13 mouse cellular contexts compared by ENCODE assay signal in the genomic region with DNA sequence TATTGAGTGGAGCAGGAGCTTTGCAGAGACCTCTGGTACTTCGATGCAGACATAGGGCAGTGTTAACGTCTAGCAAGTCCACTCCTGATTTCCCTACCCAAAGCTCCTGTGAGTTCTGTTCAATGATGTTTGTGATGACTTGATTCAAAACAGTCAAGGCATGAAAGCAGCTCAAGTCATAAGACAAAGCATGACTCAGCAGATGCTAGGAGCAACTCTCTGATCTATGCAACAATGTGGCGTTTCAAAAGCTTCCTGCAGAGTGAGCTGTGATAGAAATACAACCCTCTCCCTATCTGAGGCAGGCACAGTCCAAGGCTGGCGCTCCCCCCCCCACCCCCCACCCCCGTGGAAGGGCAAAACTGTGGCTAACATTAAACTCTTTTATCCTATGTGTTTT.
DNase-seq lines count a peak whose midpoint lies in the region; ATAC-seq and TF ChIP-seq lines count a peak whose summit lies in the region.
"Had no signal": no experiment of that assay in that cellular context is flagged by ENCODE, and none has a peak within 500 bp of the region (broad histone marks: within the 10 kb centered on the region; RNA-seq: fewer than 3 reads in every experiment).

No protein-coding gene starts in this region.

- no peak overlapping the region for H3K9ac ChIP-seq in midbrain, embryonic 14.5 days (replicated peaks; ENCODE audit: low read length)
- H3K9ac ChIP-seq in midbrain, embryonic 11.5 days (ENCODE audit: low read length) = no peak overlapping the region
- H3K9ac ChIP-seq: limb, embryonic 15.5 days had no signal

- no peak overlapping the region for H3K27ac ChIP-seq in midbrain, embryonic 14.5 days (replicated peaks; ENCODE audit: low read depth, low read length)
- no peak overlapping the region for H3K27ac ChIP-seq in midbrain, embryonic 11.5 days (ENCODE audit: low read depth, low read length)
- H3K27ac ChIP-seq: limb, embryonic 15.5 days; macrophage; stomach, postnatal 0 days had no signal

- no peak for DNase-seq in frontal cortex, postnatal 36 days (ENCODE audit: low spot score in 2 of 2)
- DNase-seq in midbrain, embryonic 14.5 days = peak; percentile 62
- DNase-seq in midbrain, embryonic 11.5 days (ENCODE audit: low spot score, missing footprints) = no peak
- DNase-seq in Patski (ENCODE audit: low read depth, low spot score) = no peak
- no peak for DNase-seq in spleen, adult 18-20 months
- DNase-seq in c-Kit-positive CD71-positive TER-119-positive erythroid progenitor cells, embryonic 14.5 days (ENCODE audit: low spot score) = no peak
- DNase-seq: adrenal gland, adult 8-10 months; kidney, postnatal 14 days had no signal

- TF ChIP-seq CTCF in Patski (IDR thresholded peaks at IDR 0.05) = no peak

- CTCF ChIA-PET in Patski (lab: Charles Lee) = interaction anchor here (1.1 to 1.4 kb wide), 3 partner anchors 8 to 29 kb away, joined by 3 to 4 read pairs (median 4); no protein-coding TSS in a partner anchor

- in situ Hi-C loops in Patski (cut with MboI; ENCODE audit: low pct_unique_long_range_greater_than_20kb) = no loop called here

- H3K36me3 ChIP-seq in midbrain, embryonic 14.5 days (ENCODE audit: control insufficient read depth, insufficient read depth, low read length) = no peaks in the 10 kb centered on the region
- no peaks in the 10 kb centered on the region for H3K36me3 ChIP-seq in midbrain, embryonic 11.5 days (ENCODE audit: control insufficient read depth, insufficient read depth, low read length)
- H3K36me3 ChIP-seq: limb, embryonic 15.5 days had no signal

- H3K4me3 ChIP-seq in midbrain, embryonic 14.5 days (replicated peaks; ENCODE audit: low read depth, low read length) = no peak overlapping the region
- no peak overlapping the region for H3K4me3 ChIP-seq in midbrain, embryonic 11.5 days (ENCODE audit: low read depth, low read length)
- H3K4me3 ChIP-seq: limb, embryonic 15.5 days had no signal

- no peaks in the 10 kb centered on the region for H3K9me3 ChIP-seq in midbrain, embryonic 14.5 days (ENCODE audit: control insufficient read depth, low read length)
- no peaks in the 10 kb centered on the region for H3K9me3 ChIP-seq in midbrain, embryonic 11.5 days (ENCODE audit: control insufficient read depth, low read length)
- H3K9me3 ChIP-seq: limb, embryonic 15.5 days had no signal

- POLR2A ChIA-PET in Patski (lab: Charles Lee) = interaction anchor here (0.6 kb wide), 1 partner anchor 352 kb away, joined by 3 read pairs; no protein-coding TSS in a partner anchor

- H3K27me3 ChIP-seq in midbrain, embryonic 14.5 days (ENCODE audit: control insufficient read depth, insufficient read depth, low read length) = no peaks in the 10 kb centered on the region
- H3K27me3 ChIP-seq in midbrain, embryonic 11.5 days (ENCODE audit: control insufficient read depth, insufficient read depth, low read length) = no peaks in the 10 kb centered on the region
- no peaks in the 10 kb centered on the region for H3K27me3 ChIP-seq in Patski
- H3K27me3 ChIP-seq: limb, embryonic 15.5 days had no signal

- WGBS in midbrain, embryonic 14.5 days = 28% methylated on average over 5 of the region's 5 CpGs
- 43% methylated on average over 5 of the region's 5 CpGs for WGBS in midbrain, embryonic 11.5 days

- H3K4me1 ChIP-seq in midbrain, embryonic 14.5 days (ENCODE audit: control insufficient read depth, insufficient read depth, low read length) = no peaks in the 10 kb centered on the region
- H3K4me1 ChIP-seq in midbrain, embryonic 11.5 days (ENCODE audit: control insufficient read depth, insufficient read depth, low read length) = peaks cover 4% of the 10 kb centered on the region

- peak; percentile 51; the same call in 1 of the 2 replicates for ATAC-seq in frontal cortex, adult (ENCODE audit: low TSS enrichment)
- ATAC-seq in midbrain, embryonic 14.5 days (ENCODE audit: low FRiP score, low TSS enrichment) = no peak
- no peak for ATAC-seq in midbrain, embryonic 11.5 days (ENCODE audit: low FRiP score)
- peak; percentile 65 for ATAC-seq in Patski
- peak; percentile 61 for ATAC-seq in megakaryocyte-erythroid progenitor cell, adult 5-6 weeks (replicated peaks; ENCODE audit: low FRiP score, low TSS enrichment, poor library complexity, severe bottlenecking)

- H3K4me2 ChIP-seq in midbrain, embryonic 14.5 days (ENCODE audit: low read length) = no peak overlapping the region
- H3K4me2 ChIP-seq in midbrain, embryonic 11.5 days = no peak overlapping the region
- H3K4me2 ChIP-seq: limb, embryonic 15.5 days had no signal

Comparison
In these comparisons a context has a peak if more than half of its experiments do, and no peak if none do; other contexts are left out.
1. ATAC-seq: peak in frontal cortex, adult (single experiment), Patski (single experiment) and megakaryocyte-erythroid progenitor cell, adult 5-6 weeks (single experiment); none in midbrain, embryonic 14.5 days (single experiment) and midbrain, embryonic 11.5 days (single experiment).